Mouse (Mus musculus) hindbrain, embryonic 12.5 days (tissue): Measurements from ENCODE around the gene Amer3. TPM values are rescaled to one million over a fixed set of nuclear protein-coding genes. Genes with fewer than 3 reads are reported as not detected.

Experiments
- ATAC-seq: fragments of 200-750 bp; cut with Nextera tagmentation; 2 replicates; pipeline ENCODE4 v1.8.0; 2017; ENCODE audit warnings: moderate TSS enrichment; ENCODE audit not compliant: low FRiP score
- H3K27ac ChIP-seq: fragments of 300-500 bp; sonication (generic); 2 replicates; pipeline ENCODE4 v1.5.1; 2016; ENCODE audit warnings: mild to moderate bottlenecking
- H3K27me3 ChIP-seq: fragments of 300-500 bp; sonication (generic); 2 replicates; pipeline ENCODE4 v1.6.1; 2016; ENCODE audit warnings: mild to moderate bottlenecking
- H3K36me3 ChIP-seq: fragments of 300-500 bp; sonication (generic); 2 replicates; pipeline ENCODE4 v1.6.1; 2016; ENCODE audit warnings: mild to moderate bottlenecking
- H3K4me1 ChIP-seq: fragments of 300-500 bp; sonication (generic); 2 replicates; pipeline ENCODE4 v1.6.1; 2016
- H3K4me2 ChIP-seq: fragments of 300-500 bp; sonication (generic); replicated peaks from 2 replicates; pipeline ENCODE4 v1.6.1; 2016; ENCODE audit warnings: mild to moderate bottlenecking
- H3K4me3 ChIP-seq: fragments of 300-500 bp; sonication (generic); 2 replicates; pipeline ENCODE4 v1.5.1; 2016; ENCODE audit warnings: mild to moderate bottlenecking
- H3K9ac ChIP-seq: fragments of 300-500 bp; sonication (generic); 2 replicates; pipeline ENCODE4 v1.6.1; 2016; ENCODE audit warnings: mild to moderate bottlenecking, moderate library complexity
- H3K9me3 ChIP-seq: fragments of 300-500 bp; sonication (generic); replicated peaks from 2 replicates; pipeline ENCODE4 v1.6.1; 2016; ENCODE audit warnings: mild to moderate bottlenecking
- WGBS: fragments of 180-500 bp; shearing (Covaris S2); methylation state at CpG from one replicate; pipeline ENCODE4 v1.1.7; 2016; 5-methylcytosine and 5-hydroxymethylcytosine counted together
- polyA plus RNA-seq: library from polyadenylated mRNA; unstranded; fragments of >200 nt; fragmentation: Nextera tagmentation; extraction: Ambion mirVana; gene quantifications from 2 replicates; pipeline ENCODE4 v1.2.1, GENCODE M21; 2016

Amer3 gene
- polyA plus RNA-seq, 1 experiment from 2014 or later: 11.4 TPM

DNA sequence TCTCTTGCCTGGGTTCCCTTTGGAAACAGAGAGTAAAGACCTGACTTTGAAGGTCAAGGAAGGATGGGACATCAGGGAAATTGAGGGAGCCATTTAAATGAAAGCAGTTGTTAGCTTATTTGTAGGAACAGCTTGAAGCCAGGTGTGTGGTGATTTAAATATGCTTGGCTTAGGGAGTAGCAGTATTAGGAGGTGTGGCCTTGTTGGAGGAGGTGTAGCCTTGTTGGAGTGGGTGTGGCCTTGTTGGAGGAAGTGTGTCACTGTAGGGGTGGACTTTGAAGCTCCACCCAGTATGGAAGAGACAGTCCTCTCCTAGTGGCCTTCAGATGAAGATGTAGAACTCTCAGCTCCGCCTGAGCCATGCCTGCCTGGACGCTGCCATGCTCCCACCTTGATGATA lies 9.6 kb upstream of the Amer3 start:
- H3K4me1 ChIP-seq: no peaks in the 10 kb centered on the region
- H3K9me3 ChIP-seq: no peaks in the 10 kb centered on the region
- no peaks in the 10 kb centered on the region for H3K36me3 ChIP-seq
- ATAC-seq: no peak
- H3K4me2 ChIP-seq: no peak overlapping the region
- 96% methylated on average over 2 of the region's 2 CpGs for WGBS
- H3K27ac ChIP-seq: no peak overlapping the region
- H3K9ac ChIP-seq: no peak overlapping the region
- no peak overlapping the region for H3K4me3 ChIP-seq
- H3K27me3 ChIP-seq: no peaks in the 10 kb centered on the region

DNA sequence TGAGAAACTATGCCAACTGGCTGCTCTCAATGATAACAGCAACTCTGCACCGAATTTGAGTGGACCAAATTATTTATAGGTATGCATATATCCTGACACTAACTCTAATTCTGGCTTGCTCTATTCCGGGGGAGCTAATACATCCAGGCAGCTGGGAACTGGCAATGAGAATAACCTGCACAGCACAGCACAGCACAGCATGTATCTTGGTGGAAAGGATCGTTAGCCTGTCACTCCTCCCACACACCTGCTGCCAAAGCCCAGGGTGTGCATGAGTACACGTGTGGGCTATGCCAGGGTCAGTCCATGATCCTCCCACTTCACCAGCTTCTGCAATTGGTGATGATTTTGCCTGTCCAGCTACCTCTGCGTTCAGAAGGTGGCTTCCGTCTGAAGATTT lies 8.0 kb upstream of the Amer3 start:
- Histone ChIP-seq H3K4me2 (no peak overlapping the region), H3K9ac (no peak overlapping the region), H3K9me3 (no peaks in the 10 kb centered on the region), H3K27me3 (no peaks in the 10 kb centered on the region), H3K27ac (no peak overlapping the region), H3K36me3 (no peaks in the 10 kb centered on the region), H3K4me3 (no peak overlapping the region), H3K4me1 (no peaks in the 10 kb centered on the region)
- no peak for ATAC-seq
- WGBS: 76% methylated on average over 6 of the region's 6 CpGs

DNA sequence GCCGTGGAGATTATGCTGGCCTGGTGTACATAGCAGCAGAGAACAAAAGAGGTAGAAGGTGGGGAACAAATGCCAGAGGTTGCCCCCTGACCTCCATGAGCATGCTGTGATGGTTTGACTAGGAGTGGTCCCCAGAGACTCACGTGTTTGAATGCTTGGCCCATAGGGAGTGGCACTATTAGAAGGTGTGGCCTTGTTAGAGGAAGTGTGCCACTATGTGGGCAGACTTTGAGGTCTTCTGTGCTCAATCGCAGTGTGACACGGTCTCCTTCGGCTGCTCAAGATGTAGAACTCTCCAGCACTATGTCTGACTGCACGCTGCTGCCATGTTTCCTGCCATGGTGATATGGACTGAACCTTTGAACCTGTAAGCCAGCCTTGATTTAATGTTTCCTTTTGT lies 6.2 kb upstream of the Amer3 start:
- no peak for ATAC-seq
- WGBS: 83% methylated on average over 6 of the region's 6 CpGs
- H3K9me3 ChIP-seq: no peaks in the 10 kb centered on the region

DNA sequence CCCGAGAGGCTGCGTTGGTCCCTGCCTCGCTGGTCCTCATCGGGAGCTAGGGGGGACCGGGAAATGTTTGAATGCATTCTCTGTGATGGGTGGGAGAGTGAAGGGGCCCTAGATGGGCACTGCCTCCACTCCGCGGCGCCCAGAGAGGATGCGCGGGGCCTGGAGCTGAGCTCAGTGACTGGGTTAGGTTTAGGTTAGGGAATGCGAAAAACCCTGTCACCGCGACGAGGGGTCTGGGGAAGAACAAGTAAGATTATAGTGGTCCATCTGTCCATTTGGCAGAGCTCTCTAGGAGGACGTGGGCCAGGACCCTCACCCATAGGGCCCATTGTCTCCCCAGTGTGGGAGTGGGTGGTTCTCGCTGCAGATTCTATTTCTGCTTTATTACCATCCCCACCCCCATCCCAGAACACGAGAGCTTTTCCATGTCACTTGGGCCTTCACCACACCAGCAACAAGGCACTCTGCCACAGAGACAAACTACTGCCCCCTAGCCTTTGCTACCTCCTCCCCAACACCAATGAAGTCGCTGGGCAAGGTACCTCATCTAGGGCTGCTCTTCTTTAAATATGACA lies 412 bp downstream of the Amer3 start:
- peak overlapping the region; percentile 81 for H3K4me2 ChIP-seq
- H3K9me3 ChIP-seq: no peaks in the 10 kb centered on the region
- peak overlapping the region; percentile 51 for H3K4me3 ChIP-seq
- 2% methylated on average over 18 of the region's 18 CpGs for WGBS
- peaks cover 11% of the 10 kb centered on the region for H3K4me1 ChIP-seq
- H3K27ac ChIP-seq: peak overlapping the region; percentile 85
- peaks cover 33% of the 10 kb centered on the region for H3K27me3 ChIP-seq
- H3K9ac ChIP-seq: peak overlapping the region; percentile 65
- peak; percentile 78 for ATAC-seq
- H3K36me3 ChIP-seq: no peaks in the 10 kb centered on the region

More for the DNA sequence above, 6.2 kb upstream of the Amer3 start:
- no peak overlapping the region for H3K9ac ChIP-seq
- no peaks in the 10 kb centered on the region for H3K36me3 ChIP-seq
- no peaks in the 10 kb centered on the region for H3K4me1 ChIP-seq
- no peak overlapping the region for H3K4me2 ChIP-seq
- no peak overlapping the region for H3K4me3 ChIP-seq
- H3K27ac ChIP-seq: no peak overlapping the region
- peaks cover 6% of the 10 kb centered on the region for H3K27me3 ChIP-seq

DNA sequence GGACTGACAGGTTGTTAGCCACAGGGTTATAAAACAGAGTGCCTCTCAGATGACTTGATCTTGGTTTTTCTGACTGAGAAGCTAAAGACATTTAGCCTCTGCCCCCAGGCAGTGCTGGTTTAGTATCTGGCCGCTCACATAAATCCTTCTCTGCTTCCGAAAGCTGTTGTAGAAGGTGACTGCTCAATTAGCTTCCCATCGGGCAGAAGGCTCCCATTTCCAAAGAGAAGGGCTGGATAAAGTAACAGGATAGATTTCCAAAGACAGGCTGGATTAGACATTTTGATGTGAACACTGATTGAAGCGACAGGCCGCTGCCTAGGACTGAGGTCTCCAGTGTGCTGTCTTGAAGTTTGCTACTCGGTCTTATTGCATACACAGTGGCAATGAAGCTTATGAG lies 2.8 kb downstream of the Amer3 start:
- ATAC-seq: no peak
- H3K36me3 ChIP-seq: peaks cover 7% of the 10 kb centered on the region; the same call in 1 of the 2 replicates
- H3K27ac ChIP-seq: no peak overlapping the region
- no peak overlapping the region for H3K4me3 ChIP-seq
- no peak overlapping the region for H3K4me2 ChIP-seq
- H3K27me3 ChIP-seq: peaks cover 33% of the 10 kb centered on the region
- WGBS: 80% methylated on average over 6 of the region's 6 CpGs
- no peak overlapping the region for H3K9ac ChIP-seq
- peaks cover 11% of the 10 kb centered on the region for H3K4me1 ChIP-seq
- no peaks in the 10 kb centered on the region for H3K9me3 ChIP-seq

DNA sequence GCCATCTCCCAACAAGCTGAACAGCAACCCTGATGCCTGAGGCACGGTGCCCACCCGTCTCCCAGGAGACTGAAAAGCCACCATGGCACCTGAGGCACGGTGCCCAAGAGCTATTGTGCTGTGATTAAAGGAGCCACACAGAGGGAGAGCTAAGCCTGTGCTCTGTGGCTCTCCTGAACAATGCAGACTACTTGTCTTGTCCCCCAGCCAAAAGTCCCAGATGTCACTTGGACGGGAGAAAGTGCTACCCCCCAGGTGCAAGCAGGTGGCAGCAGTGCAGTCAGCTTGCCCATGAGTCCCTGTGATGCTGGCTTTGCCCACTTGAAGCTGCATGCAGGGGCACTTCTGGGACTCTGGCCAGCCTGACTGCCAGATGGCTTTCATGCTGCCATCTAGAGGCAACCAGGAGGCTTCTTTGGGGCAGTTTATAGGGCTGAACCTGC lies 4.4 kb downstream of the Amer3 start:
- no peak overlapping the region for H3K4me2 ChIP-seq
- no peak overlapping the region for H3K27ac ChIP-seq
- WGBS: 21% methylated on average over 4 of the region's 4 CpGs
- no peak overlapping the region for H3K4me3 ChIP-seq
- H3K27me3 ChIP-seq: peaks cover 20% of the 10 kb centered on the region
- ATAC-seq: 0 out of 2 replicates have a peak, but pooled peaks have one; percentile 9
- peaks cover 22% of the 10 kb centered on the region for H3K36me3 ChIP-seq
- H3K9me3 ChIP-seq: no peaks in the 10 kb centered on the region
- H3K4me1 ChIP-seq: peaks cover 11% of the 10 kb centered on the region
- no peak overlapping the region for H3K9ac ChIP-seq

DNA sequence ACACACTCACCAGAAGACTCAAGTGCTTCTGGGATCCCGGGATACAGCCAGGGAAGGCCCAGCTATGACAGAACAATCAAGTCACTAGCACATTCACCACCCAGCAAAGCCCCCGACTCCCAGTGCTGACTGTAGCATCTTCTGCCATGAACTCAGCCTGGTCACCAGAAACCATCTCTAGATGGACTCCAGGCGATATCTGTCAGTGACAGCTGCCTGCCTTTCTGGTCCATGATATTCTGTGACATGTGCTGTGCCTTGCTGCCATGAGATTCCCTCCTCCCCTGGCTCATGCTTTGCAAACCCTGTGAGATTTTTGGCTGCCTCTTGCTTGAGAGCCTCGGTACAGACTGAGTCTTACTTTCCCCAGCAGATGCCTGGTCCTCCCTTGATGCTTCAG lies 5.3 kb downstream of the Amer3 start:
- H3K9ac ChIP-seq: no peak overlapping the region
- peaks cover 14% of the 10 kb centered on the region; the same call in 1 of the 2 replicates for H3K27me3 ChIP-seq
- no peak overlapping the region for H3K27ac ChIP-seq
- ATAC-seq: no peak
- no peaks in the 10 kb centered on the region for H3K9me3 ChIP-seq
- no peak overlapping the region for H3K4me3 ChIP-seq
- peaks cover 8% of the 10 kb centered on the region for H3K4me1 ChIP-seq
- WGBS: 79% methylated on average over 4 of the region's 4 CpGs
- peaks cover 27% of the 10 kb centered on the region for H3K36me3 ChIP-seq
- H3K4me2 ChIP-seq: no peak overlapping the region

DNA sequence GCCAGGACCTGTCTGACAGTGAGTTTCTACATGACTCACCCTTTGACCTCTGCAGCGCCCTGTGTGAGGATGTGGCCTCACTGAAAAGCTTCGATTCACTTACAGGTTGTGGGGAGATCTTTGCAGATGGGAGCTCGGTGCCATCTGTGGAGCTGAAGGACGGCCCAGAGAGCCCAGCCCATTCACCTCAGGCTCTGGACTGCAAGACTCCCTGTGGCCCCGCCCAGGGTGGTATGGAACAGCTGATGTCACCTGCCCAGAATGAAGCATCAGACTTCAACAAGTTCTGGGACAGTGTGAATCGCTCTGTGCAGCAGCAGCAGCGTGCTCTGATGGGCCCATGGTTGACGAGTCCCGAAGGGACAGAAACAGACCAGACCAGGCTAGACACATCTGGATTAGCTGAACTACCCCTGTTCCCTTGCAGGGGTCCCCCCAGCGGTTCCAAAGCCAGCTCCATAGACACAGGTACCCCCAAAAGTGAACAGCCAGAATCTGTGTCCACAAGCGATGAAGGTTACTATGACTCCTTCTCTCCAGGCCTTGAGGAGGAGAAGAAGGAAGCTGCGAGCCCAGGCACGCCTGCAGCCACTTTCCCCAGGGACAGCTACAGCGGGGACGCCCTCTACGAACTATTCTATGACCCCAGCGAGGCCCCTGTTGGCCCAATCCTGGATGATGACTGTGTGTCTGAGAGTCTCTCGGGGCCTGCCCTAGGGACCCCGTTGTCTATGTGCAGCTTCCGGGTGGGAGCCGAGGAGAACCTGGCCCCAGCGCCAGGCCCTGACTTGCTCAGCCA lies 8.0 kb downstream of the Amer3 start:
- Histone ChIP-seq H3K9me3 (no peaks in the 10 kb centered on the region), H3K4me1 (no peaks in the 10 kb centered on the region), H3K9ac (no peak overlapping the region), H3K4me3 (no peak overlapping the region), H3K4me2 (no peak overlapping the region), H3K27ac (no peak overlapping the region), H3K27me3 (no peaks in the 10 kb centered on the region), H3K36me3 (peaks cover 30% of the 10 kb centered on the region)
- no peak; the same call in 1 of the 2 replicates for ATAC-seq
- 83% methylated on average over 22 of the region's 22 CpGs for WGBS

DNA sequence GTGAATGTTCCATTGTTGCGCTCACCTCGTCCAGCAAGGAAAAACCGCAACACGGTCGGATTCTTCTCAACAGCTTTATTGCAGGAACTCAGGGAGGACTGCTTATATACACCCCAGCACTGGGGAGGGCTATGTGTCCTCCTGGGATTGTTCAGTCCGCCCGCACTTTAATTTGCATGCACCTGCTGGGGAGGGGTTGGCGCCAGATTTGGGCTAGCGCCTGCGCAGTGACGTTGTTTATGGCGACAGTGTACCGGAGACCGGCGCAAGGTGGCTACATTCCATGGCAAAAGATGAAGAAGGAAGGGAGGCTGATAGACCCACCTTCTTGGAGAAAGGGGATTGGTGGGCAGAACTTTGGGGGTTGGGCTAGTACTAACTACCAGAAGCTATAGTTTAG lies 20.5 kb downstream of the Amer3 start:
- Histone ChIP-seq H3K4me2 (no peak overlapping the region), H3K9ac (no peak overlapping the region), H3K27me3 (no peaks in the 10 kb centered on the region; the same call in 1 of the 2 replicates), H3K4me1 (no peaks in the 10 kb centered on the region), H3K9me3 (no peaks in the 10 kb centered on the region), H3K36me3 (peaks cover 5% of the 10 kb centered on the region; the same call in 1 of the 2 replicates), H3K27ac (no peak overlapping the region), H3K4me3 (no peak overlapping the region)
- no peak for ATAC-seq
- 70% methylated on average over 15 of the region's 15 CpGs for WGBS

DNA sequence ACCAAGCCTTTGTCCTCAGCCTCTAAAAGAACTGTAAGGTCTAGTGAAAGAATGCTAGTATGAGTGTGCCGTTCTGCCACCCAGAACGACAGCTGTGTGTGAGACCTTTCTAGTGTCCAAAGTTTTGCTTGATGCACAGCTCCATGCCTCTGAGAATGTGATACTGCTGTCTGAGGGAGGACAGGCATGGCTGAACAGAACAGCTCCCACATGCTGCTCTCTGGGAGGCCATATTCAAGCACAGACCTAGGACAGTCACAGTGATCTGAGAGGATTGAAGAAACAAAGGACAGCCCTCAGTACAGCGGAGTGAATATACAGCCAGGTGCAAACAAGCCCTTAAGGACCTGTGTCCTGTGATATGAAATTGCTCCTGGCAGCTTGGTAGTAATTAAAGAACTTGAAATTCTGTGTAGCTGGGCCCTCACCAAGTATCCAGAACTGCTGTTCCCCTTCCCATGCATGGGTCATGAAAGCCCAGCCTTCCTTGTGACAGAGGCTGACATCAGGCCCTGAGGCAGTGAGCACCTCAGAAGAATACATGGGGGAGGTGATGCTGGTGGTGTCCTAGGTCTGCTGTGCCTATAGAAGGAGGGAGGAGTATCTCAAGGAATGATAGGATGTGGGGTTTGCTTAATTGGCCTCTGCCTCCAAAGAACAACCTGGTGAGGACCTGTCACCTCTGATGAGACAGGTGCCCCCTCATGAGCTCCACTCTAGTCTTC lies 22.0 kb downstream of the Amer3 start:
- H3K36me3 ChIP-seq: no peaks in the 10 kb centered on the region
- H3K9ac ChIP-seq: no peak overlapping the region
- H3K27ac ChIP-seq: no peak overlapping the region
- whole genome bisulfite sequencing: 82% methylated on average over 3 of the region's 3 CpGs
- no peaks in the 10 kb centered on the region; the same call in 1 of the 2 replicates for H3K27me3 ChIP-seq
- H3K4me1 ChIP-seq: no peaks in the 10 kb centered on the region
- H3K4me3 ChIP-seq: no peak overlapping the region
- ATAC-seq: 0 out of 2 replicates have a peak, but pooled peaks have one; percentile 13
- no peak overlapping the region for H3K4me2 ChIP-seq
- no peaks in the 10 kb centered on the region for H3K9me3 ChIP-seq

DNA sequence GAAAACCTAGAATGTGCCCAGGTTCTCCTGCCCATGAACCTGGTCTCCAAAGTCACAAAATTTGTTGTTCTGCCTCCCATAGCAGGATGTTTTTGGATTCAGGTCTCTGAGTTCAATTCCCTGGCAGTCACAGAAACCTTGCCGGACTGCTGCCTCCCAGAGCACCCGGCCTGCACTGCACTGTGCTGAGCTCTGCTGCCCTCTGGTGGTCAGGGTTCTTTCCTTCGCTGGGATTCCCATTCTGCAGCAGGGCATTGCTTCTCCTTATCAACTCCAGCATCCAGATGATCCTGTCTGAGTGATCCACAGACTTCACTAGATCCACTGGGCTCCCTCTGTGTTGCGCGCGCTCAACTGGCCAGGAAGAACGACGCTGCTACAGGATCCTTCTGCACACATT lies 22.9 kb downstream of the Amer3 start:
- no peaks in the 10 kb centered on the region; the same call in 1 of the 2 replicates for H3K27me3 ChIP-seq
- H3K9ac ChIP-seq: no peak overlapping the region
- no peak overlapping the region for H3K4me3 ChIP-seq
- peak; percentile 73; the same call in 1 of the 2 replicates for ATAC-seq
- H3K36me3 ChIP-seq: no peaks in the 10 kb centered on the region
- H3K9me3 ChIP-seq: no peaks in the 10 kb centered on the region
- no peak overlapping the region for H3K27ac ChIP-seq
- H3K4me1 ChIP-seq: no peaks in the 10 kb centered on the region
- WGBS: 11% methylated on average over 8 of the region's 8 CpGs
- no peak overlapping the region for H3K4me2 ChIP-seq

DNA sequence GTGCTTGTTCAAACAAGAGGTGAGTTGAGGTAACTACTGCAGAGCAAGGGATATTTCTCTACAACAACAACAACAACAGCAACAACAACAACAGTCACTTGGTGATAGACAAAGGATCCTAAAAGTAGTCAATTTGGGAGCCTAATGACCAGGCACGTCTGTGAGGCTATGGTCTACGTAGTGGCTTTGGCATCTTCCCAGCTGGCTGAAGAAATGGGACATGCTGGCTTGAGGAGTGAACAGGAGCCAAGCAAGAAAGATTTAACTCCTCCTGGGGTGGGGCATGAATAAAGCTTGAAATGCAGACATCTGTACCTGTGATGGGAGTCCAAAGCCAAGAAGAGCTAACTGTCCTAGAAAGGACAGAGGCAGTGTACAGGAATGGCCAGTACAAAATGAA lies 34.3 kb downstream of the Amer3 start:
- no peaks in the 10 kb centered on the region for H3K4me1 ChIP-seq
- no peak overlapping the region for H3K27ac ChIP-seq
- H3K9me3 ChIP-seq: no peaks in the 10 kb centered on the region
- no peak for ATAC-seq
- no peaks in the 10 kb centered on the region for H3K36me3 ChIP-seq
- H3K27me3 ChIP-seq: no peaks in the 10 kb centered on the region
- H3K9ac ChIP-seq: no peak overlapping the region
- H3K4me2 ChIP-seq: no peak overlapping the region
- H3K4me3 ChIP-seq: no peak overlapping the region
- 91% methylated on average over 2 of the region's 2 CpGs for WGBS
